Mouse (Mus musculus) liver (tissue): ENCODE data around the gene Rgs9bp.

Experiments
- DNase-seq: peaks from one replicate; pipeline ENCODE4 v3.0.0-alpha.2; 2020; ENCODE audit warnings: mixed read lengths

Rgs9bp gene

GRCm38 (mm10) chr7:35585191-35586054, at the start of gene Rgs9bp:
Gene Rgs9bp, minus strand, starts transcription at chr7:35585582.
- peak; percentile 77 for DNase-seq

- DNase-seq, result peak; percentile 70
These were observed 43.1 kb upstream of the Rgs9bp start for GRCm38 (mm10) chr7:35628496-35628895.

GRCm38 (mm10) chr7:35627371-35627770, 42.0 kb upstream of the Rgs9bp start:
- no peak for DNase-seq

- no peak for DNase-seq
These were observed 40.7 kb upstream of the Rgs9bp start for GRCm38 (mm10) chr7:35626038-35626437.

GRCm38 (mm10) chr7:35622626-35623025, 37.2 kb upstream of the Rgs9bp start:
- DNase-seq, result no peak

GRCm38 (mm10) chr7:35617513-35617912, 32.1 kb upstream of the Rgs9bp start:
- DNase-seq, result no peak

- DNase-seq, result no peak
These were observed 23.9 kb upstream of the Rgs9bp start for GRCm38 (mm10) chr7:35609245-35609644.

- DNase-seq, result no peak
These were observed 21.4 kb upstream of the Rgs9bp start for GRCm38 (mm10) chr7:35606816-35607215.

- no peak for DNase-seq
These were observed 17.4 kb upstream of the Rgs9bp start for GRCm38 (mm10) chr7:35602766-35603165.

GRCm38 (mm10) chr7:35601106-35601505, 15.7 kb upstream of the Rgs9bp start:
- peak; percentile 42 for DNase-seq

GRCm38 (mm10) chr7:35600031-35600430, 14.6 kb upstream of the Rgs9bp start:
- no peak for DNase-seq

GRCm38 (mm10) chr7:35599492-35599891, 14.1 kb upstream of the Rgs9bp start:
- no peak for DNase-seq

- DNase-seq, result no peak
These were observed 8.9 kb upstream of the Rgs9bp start for GRCm38 (mm10) chr7:35594311-35594710.

- DNase-seq, result no peak
These were observed 5.4 kb upstream of the Rgs9bp start for GRCm38 (mm10) chr7:35590731-35591191.

GRCm38 (mm10) chr7:35589485-35589884, 4.1 kb upstream of the Rgs9bp start:
- DNase-seq, result peak; percentile 29

- DNase-seq, result peak; percentile 52
These were observed 3.5 kb upstream of the Rgs9bp start for GRCm38 (mm10) chr7:35588680-35589428.

GRCm38 (mm10) chr7:35587728-35588127, 2.3 kb upstream of the Rgs9bp start:
- DNase-seq, result peak; percentile 43

GRCm38 (mm10) chr7:35586906-35587445, 1.6 kb upstream of the Rgs9bp start:
- peak; percentile 53 for DNase-seq

- DNase-seq, result peak; percentile 95
These were observed 898 bp upstream of the Rgs9bp start, which contains the start of gene Ankrd27 for GRCm38 (mm10) chr7:35586055-35586905. Gene Ankrd27, plus strand, starts transcription at chr7:35586244.

GRCm38 (mm10) chr7:35584786-35585190, 594 bp downstream of the Rgs9bp start:
- peak; percentile 57 for DNase-seq

GRCm38 (mm10) chr7:35584068-35584785, 1.2 kb downstream of the Rgs9bp start:
- DNase-seq, result no peak
